Mouse (Mus musculus) forebrain, embryonic 10.5 days (tissue): Measurements from ENCODE around the gene Tmem141. TPM values are rescaled to one million over a fixed set of nuclear protein-coding genes. Genes with fewer than 3 reads are reported as not detected.

ENCODE experiments used
- DNase-seq: peaks from one replicate; pipeline ENCODE4 v3.0.0-alpha.2; 2017; ENCODE audit warnings: low spot score; ENCODE audit errors: extremely low spot score
- H3K27ac ChIP-seq: fragments of 300-500 bp; sonication (generic); 2 replicates; pipeline ENCODE4 v1.5.1; 2016; ENCODE audit warnings: mild to moderate bottlenecking
- H3K27me3 ChIP-seq: fragments of 300-500 bp; sonication (generic); 2 replicates; pipeline ENCODE4 v1.6.1; 2016; ENCODE audit warnings: mild to moderate bottlenecking; ENCODE audit not compliant: poor library complexity, severe bottlenecking
- H3K36me3 ChIP-seq: fragments of 300-500 bp; sonication (generic); replicated peaks from 2 replicates; pipeline ENCODE4 v1.6.1; 2016; ENCODE audit warnings: mild to moderate bottlenecking, moderate library complexity
- H3K4me1 ChIP-seq: fragments of 300-500 bp; sonication (generic); 2 replicates; pipeline ENCODE4 v1.6.1; 2016
- H3K4me3 ChIP-seq: fragments of 300-500 bp; sonication (generic); 2 replicates; pipeline ENCODE4 v1.5.1; 2016; ENCODE audit warnings: mild to moderate bottlenecking, moderate library complexity
- H3K9me3 ChIP-seq: fragments of 300-500 bp; sonication (generic); 2 replicates; pipeline ENCODE4 v1.6.1; 2016; ENCODE audit warnings: mild to moderate bottlenecking, moderate library complexity
- WGBS: fragments of 180-500 bp; shearing (Covaris S2); methylation state at CpG from one replicate; pipeline ENCODE4 v1.1.7; 2016; 5-methylcytosine and 5-hydroxymethylcytosine counted together
- polyA plus RNA-seq: library from polyadenylated mRNA; unstranded; fragments of >200 nt; fragmentation: Nextera tagmentation; extraction: Ambion mirVana; gene quantifications from 2 replicates; pipeline ENCODE4 v1.2.1, GENCODE M21; 2016

Tmem141 gene
- polyA plus RNA-seq, 1 experiment from 2014 or later = 17.9 TPM

DNA sequence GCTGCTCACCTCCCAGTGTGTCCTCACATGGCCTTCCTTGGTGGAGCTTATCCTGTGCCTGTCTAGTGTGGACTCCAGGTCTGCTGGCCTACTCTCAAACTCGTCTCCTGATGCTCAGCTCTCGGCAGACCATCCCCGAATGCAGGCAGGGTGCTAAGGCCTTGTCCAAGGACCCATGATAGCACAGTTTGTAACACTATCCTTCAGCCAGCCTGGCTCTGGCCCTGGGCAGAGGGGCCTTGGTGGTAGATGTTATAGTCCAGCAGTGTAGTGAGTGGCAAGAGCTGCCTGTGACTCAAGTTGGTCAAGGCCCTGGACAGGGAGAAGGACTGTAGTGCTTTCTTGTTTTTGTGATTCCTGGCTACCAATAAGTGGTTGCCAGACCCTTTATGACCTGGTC lies 11.8 kb upstream of the Tmem141 start:
- no peak overlapping the region for H3K27ac ChIP-seq
- 89% methylated on average over 3 of the region's 3 CpGs for WGBS
- H3K4me1 ChIP-seq = peaks cover 2% of the 10 kb centered on the region
- H3K27me3 ChIP-seq = no peaks in the 10 kb centered on the region
- H3K4me3 ChIP-seq = no peak overlapping the region
- no peaks in the 10 kb centered on the region for H3K9me3 ChIP-seq
- DNase-seq = no peak
- no peaks in the 10 kb centered on the region for H3K36me3 ChIP-seq

DNA sequence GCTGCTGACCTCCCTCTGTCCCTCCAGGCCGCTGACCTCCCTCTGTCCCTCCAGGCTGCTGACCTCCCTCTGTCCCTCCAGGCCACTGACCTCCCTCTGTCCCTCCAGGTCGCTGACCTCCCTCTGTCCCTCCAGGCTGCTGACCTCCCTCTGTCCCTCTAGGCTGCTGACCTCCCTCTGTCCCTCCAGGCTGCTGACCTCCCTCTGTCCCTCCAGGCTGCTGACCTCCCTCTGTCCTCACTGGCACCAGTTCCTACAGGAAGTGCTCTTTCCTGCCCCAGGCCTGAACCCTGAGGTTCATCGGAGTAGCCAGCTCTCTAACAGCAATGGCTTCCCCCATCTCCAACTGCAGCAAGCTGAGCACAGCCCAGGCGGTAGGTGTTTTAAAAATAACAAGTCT lies 6.9 kb upstream of the Tmem141 start:
- Histone ChIP-seq H3K36me3 (no peaks in the 10 kb centered on the region), H3K27ac (no peak overlapping the region), H3K4me1 (peaks cover 5% of the 10 kb centered on the region), H3K27me3 (no peaks in the 10 kb centered on the region), H3K4me3 (no peak overlapping the region), H3K9me3 (no peaks in the 10 kb centered on the region)
- 51% methylated on average over 4 of the region's 4 CpGs for WGBS
- DNase-seq = no peak

DNA sequence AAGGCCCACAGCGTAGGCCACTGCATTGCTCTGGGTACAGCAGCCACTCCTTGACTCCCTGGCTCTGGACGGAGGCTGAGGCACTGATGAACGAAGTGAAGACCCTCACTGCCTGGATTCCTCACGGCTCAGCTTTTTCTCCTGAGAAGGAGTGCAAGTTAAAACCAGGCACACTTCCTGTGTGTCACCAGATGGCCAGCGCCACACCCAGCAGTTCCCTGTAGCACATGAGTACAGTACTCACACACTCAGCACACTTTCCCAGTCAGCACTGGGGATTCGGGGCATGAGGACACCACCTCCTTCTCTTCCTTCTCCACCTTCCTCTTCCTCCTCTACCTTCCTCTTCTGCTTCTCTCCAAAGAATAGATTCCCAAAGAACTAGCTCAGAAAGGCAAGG lies 6.0 kb upstream of the Tmem141 start, which contains the start of gene Fcna:
Gene Fcna (minus strand): TSS at position 220 of the 400 bp plus-strand sequence.
- no peak for DNase-seq
- WGBS = 87% methylated on average over 6 of the region's 6 CpGs
- H3K9me3 ChIP-seq = no peaks in the 10 kb centered on the region
- no peak within 1 kb of the TSS for H3K4me3 ChIP-seq
- no peaks in the 10 kb centered on the region for H3K36me3 ChIP-seq
- peaks cover 5% of the 10 kb centered on the region for H3K4me1 ChIP-seq
- H3K27ac ChIP-seq = no peak within 1 kb of the TSS
- no peaks in the 10 kb centered on the region for H3K27me3 ChIP-seq

DNA sequence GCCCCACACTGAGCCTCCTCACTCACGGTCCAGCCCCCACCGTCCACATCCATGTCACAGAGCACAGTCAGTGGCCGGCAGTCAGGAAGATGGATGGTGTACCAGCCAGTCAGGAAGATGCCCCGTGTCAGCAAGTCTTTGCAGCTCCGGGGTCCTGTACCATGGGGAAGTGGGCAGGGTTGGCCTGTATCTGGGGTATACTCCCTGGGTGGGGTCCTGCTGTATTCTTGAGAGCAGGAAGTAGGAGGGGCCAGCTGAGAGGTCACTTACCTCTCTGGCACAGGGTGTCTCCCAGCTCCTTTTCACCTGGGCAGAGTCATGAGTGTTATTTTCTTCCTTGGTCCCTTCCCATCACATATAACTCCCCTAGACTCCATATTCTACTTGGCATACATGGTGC lies 4.2 kb upstream of the Tmem141 start:
- 80% methylated on average over 5 of the region's 5 CpGs for WGBS
- Histone ChIP-seq H3K36me3 (no peaks in the 10 kb centered on the region), H3K9me3 (no peaks in the 10 kb centered on the region), H3K27me3 (no peaks in the 10 kb centered on the region), H3K4me1 (peaks cover 16% of the 10 kb centered on the region), H3K4me3 (no peak overlapping the region), H3K27ac (no peak overlapping the region)
- no peak for DNase-seq

DNA sequence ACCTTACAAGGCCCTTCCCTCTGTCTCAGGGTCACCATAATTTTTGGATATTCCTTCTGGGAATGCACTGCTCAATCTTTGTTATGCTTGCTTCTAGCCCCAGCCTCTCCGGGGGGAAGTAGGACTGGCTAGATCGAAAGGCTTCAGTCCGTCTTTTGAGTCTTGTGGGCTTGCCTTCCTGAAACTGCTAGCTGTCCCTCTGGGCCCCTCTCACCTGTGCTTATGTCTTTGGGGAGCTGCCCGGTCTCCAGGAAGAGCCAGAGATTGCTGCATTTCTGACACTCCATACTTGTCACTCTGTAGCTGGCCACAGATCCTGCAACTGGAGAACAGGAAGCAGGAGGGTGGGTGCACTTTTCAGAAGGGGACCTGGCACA lies 965 bp downstream of the Tmem141 start:
- H3K27me3 ChIP-seq = peaks cover 41% of the 10 kb centered on the region
- WGBS = 88% methylated on average over 4 of the region's 4 CpGs
- peak overlapping the region; percentile 62; the same call in 1 of the 2 replicates for H3K4me3 ChIP-seq
- no peak overlapping the region for H3K27ac ChIP-seq
- no peak for DNase-seq
- no peaks in the 10 kb centered on the region for H3K9me3 ChIP-seq
- no peaks in the 10 kb centered on the region for H3K36me3 ChIP-seq
- H3K4me1 ChIP-seq = peaks cover 24% of the 10 kb centered on the region

DNA sequence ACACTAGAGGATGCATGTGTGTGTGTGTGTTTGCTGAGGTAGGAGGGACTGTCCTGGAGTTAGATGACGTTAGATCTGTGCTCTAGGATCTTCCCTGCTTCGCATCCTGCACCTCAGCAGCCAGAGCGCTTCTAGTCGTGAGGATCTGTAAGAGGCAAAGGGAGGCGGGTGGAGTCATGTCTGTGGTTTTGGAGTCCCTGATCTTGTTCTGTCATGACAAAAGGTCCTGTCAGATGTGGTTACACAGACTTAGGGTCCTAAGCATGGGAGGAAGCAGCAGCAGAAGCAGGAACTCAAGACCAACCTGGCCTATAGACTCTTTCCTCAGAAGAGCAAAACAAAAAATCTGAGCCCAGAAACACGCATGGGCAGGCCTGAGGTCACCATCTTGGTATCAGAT lies 1.4 kb downstream of the Tmem141 start:
- no peak for DNase-seq
- H3K9me3 ChIP-seq = no peaks in the 10 kb centered on the region
- H3K27me3 ChIP-seq = peaks cover 45% of the 10 kb centered on the region
- 84% methylated on average over 6 of the region's 6 CpGs for WGBS
- no peaks in the 10 kb centered on the region for H3K36me3 ChIP-seq
- no peak overlapping the region for H3K4me3 ChIP-seq
- H3K27ac ChIP-seq = no peak overlapping the region
- peaks cover 24% of the 10 kb centered on the region for H3K4me1 ChIP-seq

DNA sequence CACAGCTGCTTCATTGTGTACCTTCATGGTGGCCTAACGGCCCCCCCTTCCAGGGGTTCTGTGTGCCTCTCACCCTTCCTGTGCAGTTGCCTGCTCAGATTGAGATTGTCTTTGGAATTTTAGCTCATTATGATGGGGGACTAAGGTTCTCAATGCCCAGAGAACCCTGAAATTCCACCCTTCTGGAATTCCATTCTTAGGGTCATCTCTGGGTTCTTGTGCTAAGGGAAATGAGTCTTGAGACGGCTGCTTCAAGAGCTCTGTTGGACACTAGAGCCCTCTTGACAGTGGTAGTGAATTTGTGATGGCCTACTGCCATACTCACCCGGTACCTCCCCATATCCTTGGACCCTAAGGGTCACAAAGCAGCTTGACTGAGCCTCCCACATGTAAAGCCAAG lies 4.2 kb downstream of the Tmem141 start, which contains the start of gene Ccdc183:
Gene Ccdc183 (minus strand): TSS at position 101 of the 400 bp plus-strand sequence.
- Histone ChIP-seq H3K36me3 (no peaks in the 10 kb centered on the region), H3K27ac (no peak within 1 kb of the TSS), H3K4me3 (peak within 1 kb of the TSS; percentile 19; the same call in 1 of the 2 replicates), H3K9me3 (no peaks in the 10 kb centered on the region), H3K27me3 (peaks cover 72% of the 10 kb centered on the region), H3K4me1 (peaks cover 24% of the 10 kb centered on the region)
- no peak for DNase-seq
- WGBS = 89% methylated on average over 3 of the region's 3 CpGs

DNA sequence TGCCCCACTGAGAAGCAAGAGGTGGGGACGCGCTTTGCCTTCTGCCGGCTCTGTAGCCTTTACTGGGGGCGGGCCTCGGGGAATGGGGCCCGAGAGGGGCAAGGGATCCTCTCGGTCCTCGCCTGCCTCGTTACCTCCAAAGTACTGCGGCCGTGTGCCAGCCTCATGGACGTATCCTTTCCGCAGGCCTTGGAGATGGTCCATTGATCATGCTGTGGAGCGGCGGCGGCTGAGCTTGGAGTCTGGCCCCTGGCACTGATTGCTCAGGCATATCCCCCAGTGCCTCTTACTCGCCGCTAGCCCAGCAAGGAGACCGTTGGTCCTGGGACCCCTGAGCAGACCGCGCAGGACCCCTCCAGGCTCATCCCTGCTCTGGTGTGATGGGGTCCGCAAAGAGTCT lies 5.4 kb downstream of the Tmem141 start:
- no peak for DNase-seq
- Histone ChIP-seq H3K27ac (no peak overlapping the region), H3K4me3 (peak overlapping the region; percentile 19; the same call in 1 of the 2 replicates), H3K36me3 (no peaks in the 10 kb centered on the region), H3K4me1 (peaks cover 16% of the 10 kb centered on the region), H3K9me3 (no peaks in the 10 kb centered on the region), H3K27me3 (peaks cover 84% of the 10 kb centered on the region)
- 27% methylated on average over 22 of the region's 22 CpGs for whole genome bisulfite sequencing

DNA sequence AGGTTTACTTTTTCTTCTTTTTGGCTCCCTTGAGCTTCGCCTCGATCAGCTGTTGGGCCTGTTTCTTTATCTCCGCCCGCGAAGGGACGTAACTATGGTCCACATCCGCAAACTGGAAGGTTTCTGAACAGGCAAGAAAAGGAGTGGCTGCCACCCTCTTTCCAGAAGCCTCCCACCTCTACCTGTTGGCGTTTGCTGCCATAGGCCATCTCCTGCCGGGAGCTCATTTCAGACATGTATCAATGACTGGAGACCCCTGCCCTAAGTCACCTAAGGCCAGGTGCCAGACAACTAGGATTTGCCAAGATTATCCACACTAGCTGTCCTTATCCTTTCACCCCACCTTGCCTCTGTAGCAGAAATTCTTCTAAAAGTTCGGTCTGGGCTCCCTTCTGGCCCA lies 13.1 kb downstream of the Tmem141 start:
- 69% methylated on average over 10 of the region's 10 CpGs for WGBS
- Histone ChIP-seq H3K4me3 (peak overlapping the region; percentile 99), H3K9me3 (no peaks in the 10 kb centered on the region), H3K36me3 (peaks cover 18% of the 10 kb centered on the region), H3K27me3 (peaks cover 46% of the 10 kb centered on the region), H3K27ac (peak overlapping the region; percentile 98), H3K4me1 (peaks cover 24% of the 10 kb centered on the region)
- no peak for DNase-seq

DNA sequence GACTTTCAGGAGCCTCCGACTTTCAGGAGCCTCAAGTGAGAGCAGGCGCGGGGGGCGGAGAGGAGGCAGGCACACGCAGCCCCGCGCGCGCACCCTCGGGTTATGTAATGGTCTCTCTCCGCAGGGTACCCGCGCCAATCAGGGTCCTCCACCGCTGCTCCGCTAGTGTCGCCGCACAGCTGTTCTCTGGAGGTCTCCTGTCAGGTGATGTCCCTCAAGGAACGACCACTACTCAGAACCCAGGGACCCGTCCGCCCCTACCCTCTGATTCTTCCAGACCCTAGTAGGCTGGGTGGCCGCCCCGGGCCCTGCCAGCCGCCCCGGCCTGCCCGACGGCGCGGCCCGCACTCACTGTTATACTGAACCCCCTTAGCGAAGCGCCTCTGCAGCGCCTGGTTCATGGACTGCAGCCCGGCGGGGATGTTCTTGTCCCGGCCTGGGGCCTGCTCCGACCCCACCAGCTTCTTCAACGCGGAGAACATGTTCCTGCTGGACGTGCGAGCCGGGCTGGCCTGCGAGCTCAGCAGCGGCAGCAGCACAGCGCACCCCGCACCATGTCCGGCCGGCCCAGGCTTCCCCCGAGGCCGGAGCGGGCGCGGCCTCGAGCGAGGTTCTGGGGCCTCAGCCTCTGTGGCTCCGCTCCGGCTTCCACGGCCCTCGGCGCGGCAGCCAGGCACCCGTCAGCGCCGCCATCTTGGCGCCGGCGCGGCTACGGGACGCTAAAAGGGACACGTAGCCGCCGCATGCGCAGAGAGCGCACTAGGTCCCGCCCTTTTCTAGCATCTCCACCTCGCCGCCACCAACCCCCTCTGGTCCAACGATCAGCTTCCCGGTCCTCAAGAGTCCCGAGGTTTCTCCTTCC lies 13.8 kb downstream of the Tmem141 start, which contains the start of gene Rabl6:
Gene Rabl6 (minus strand): TSS at position 761 of the 862 bp plus-strand sequence.
- DNase-seq = peak; percentile 83
- under 1% methylated on average over 80 of the region's 80 CpGs for WGBS
- H3K27ac ChIP-seq = peak within 1 kb of the TSS; percentile 98
- H3K27me3 ChIP-seq = peaks cover 39% of the 10 kb centered on the region
- peaks cover 24% of the 10 kb centered on the region for H3K4me1 ChIP-seq
- peak within 1 kb of the TSS; percentile 99 for H3K4me3 ChIP-seq
- H3K36me3 ChIP-seq = peaks cover 24% of the 10 kb centered on the region
- no peaks in the 10 kb centered on the region for H3K9me3 ChIP-seq

DNA sequence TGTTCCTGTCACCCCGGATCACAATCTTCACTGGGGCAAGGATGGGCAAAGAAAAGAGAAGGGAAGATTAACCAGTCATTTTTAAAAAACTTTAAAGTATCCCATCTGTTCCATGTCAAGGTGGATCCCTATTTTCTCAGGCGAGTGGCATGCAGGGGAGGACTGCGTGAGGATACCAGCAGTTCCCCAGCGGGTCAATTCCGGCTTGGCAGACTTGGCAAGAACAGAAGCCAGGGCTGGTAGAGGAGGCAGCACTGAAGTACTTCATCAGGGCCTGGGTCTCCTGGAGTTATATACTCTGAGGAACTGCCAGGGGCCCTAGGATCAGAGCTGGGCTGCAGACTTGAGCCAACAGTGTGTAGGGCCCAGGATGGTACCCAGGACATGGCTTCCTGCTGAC lies 19.3 kb downstream of the Tmem141 start:
- Histone ChIP-seq H3K9me3 (no peaks in the 10 kb centered on the region), H3K4me1 (peaks cover 16% of the 10 kb centered on the region), H3K4me3 (no peak overlapping the region), H3K27ac (no peak overlapping the region), H3K36me3 (peaks cover 78% of the 10 kb centered on the region), H3K27me3 (no peaks in the 10 kb centered on the region)
- WGBS = 91% methylated on average over 5 of the region's 5 CpGs
- DNase-seq = no peak

DNA sequence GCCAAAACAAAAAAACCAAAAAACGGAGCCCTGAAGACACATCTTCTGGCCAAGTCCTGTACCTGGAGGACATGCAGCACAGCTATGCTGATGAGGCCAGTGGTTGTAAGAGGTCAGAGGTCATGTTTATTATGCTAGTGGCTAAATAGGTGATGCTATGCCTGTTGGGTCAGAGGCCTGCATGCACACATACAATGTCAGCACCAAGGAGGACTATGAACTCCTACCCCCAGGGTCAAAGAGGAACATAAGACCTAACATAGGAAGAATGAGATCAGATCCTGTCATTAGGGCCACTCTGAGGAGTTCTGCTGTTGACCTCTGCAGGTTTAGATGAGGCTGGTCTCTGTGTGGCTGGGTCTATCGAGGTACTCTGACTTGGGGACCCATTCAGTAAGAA lies 21.8 kb downstream of the Tmem141 start:
- 93% methylated on average over 2 of the region's 2 CpGs for WGBS

DNA sequence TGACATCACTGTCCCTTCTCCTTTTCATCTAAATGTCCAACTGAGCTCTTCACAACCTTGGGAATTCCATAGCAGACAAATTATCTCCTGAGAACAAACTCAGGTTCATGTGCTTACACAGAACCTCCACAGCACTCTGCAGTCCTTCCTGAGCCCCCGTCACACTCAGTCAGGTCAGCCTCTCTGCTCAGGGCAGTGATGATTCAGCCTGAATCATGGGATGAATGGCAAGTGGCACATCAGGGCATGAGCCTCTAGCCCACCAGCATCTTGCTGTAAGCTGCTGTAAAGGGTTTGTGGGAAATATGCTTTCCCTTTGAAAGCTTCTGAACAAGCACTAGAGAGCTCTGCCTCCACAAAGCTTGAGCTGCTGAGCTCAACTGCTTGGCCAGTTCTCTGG lies 23.1 kb downstream of the Tmem141 start:
- 97% methylated on average over 1 of the region's 1 CpGs for WGBS
- H3K27me3 ChIP-seq = no peaks in the 10 kb centered on the region
- H3K27ac ChIP-seq = no peak overlapping the region

More for the DNA sequence above, 21.8 kb downstream of the Tmem141 start:
- Histone ChIP-seq H3K9me3 (no peaks in the 10 kb centered on the region), H3K4me3 (no peak overlapping the region), H3K27ac (no peak overlapping the region), H3K36me3 (peaks cover 97% of the 10 kb centered on the region), H3K27me3 (no peaks in the 10 kb centered on the region), H3K4me1 (no peaks in the 10 kb centered on the region)
- DNase-seq = no peak

More for the DNA sequence above, 23.1 kb downstream of the Tmem141 start:
- H3K4me1 ChIP-seq = no peaks in the 10 kb centered on the region
- peaks cover 98% of the 10 kb centered on the region for H3K36me3 ChIP-seq
- H3K9me3 ChIP-seq = no peaks in the 10 kb centered on the region
- H3K4me3 ChIP-seq = no peak overlapping the region
- no peak for DNase-seq
